Mouse (Mus musculus) heart, embryonic 15.5 days (tissue): Measurements from ENCODE around the gene Lbp. TPM values are rescaled to one million over a fixed set of nuclear protein-coding genes. Genes with fewer than 3 reads are reported as not detected.

Experiments
- ATAC-seq: fragments of 200-750 bp; cut with Nextera tagmentation; replicated peaks from 2 replicates; pipeline ENCODE4 v1.8.0; 2017; ENCODE audit warnings: low read depth, moderate TSS enrichment; ENCODE audit not compliant: insufficient number of reproducible peaks, insufficient read depth, low FRiP score
- H3K27ac ChIP-seq: fragments of 300-500 bp; sonication (generic); 2 replicates; pipeline ENCODE4 v1.5.1; 2015; ENCODE audit warnings: mild to moderate bottlenecking, inconsistent platforms
- H3K27me3 ChIP-seq: fragments of 300-500 bp; sonication (generic); 2 replicates; pipeline ENCODE4 v1.6.1; 2015; ENCODE audit warnings: inconsistent platforms
- H3K36me3 ChIP-seq: fragments of 300-500 bp; sonication (generic); 2 replicates; pipeline ENCODE4 v1.6.1; 2015; ENCODE audit warnings: mild to moderate bottlenecking, inconsistent platforms
- H3K4me1 ChIP-seq: fragments of 300-500 bp; sonication (generic); replicated peaks from 2 replicates; pipeline ENCODE4 v1.6.1; 2015; ENCODE audit warnings: inconsistent platforms
- H3K4me2 ChIP-seq: fragments of 300-500 bp; sonication (generic); 2 replicates; pipeline ENCODE4 v1.6.1; 2015; ENCODE audit warnings: inconsistent platforms, mild to moderate bottlenecking, moderate library complexity
- H3K4me3 ChIP-seq: fragments of 300-500 bp; sonication (generic); 2 replicates; pipeline ENCODE4 v1.5.1; 2015; ENCODE audit warnings: mild to moderate bottlenecking, inconsistent platforms
- H3K9ac ChIP-seq: fragments of 300-500 bp; sonication (generic); 2 replicates; pipeline ENCODE4 v1.6.1; 2015; ENCODE audit warnings: mild to moderate bottlenecking, inconsistent platforms
- H3K9me3 ChIP-seq: fragments of 300-500 bp; sonication (generic); replicated peaks from 2 replicates; pipeline ENCODE4 v1.6.1; 2016; ENCODE audit warnings: inconsistent platforms
- WGBS: fragments of 180-500 bp; shearing (Covaris S2); methylation state at CpG from one replicate; pipeline ENCODE4 v1.1.7; 2015; ENCODE audit warnings: mixed read lengths; 5-methylcytosine and 5-hydroxymethylcytosine counted together
- polyA plus RNA-seq: library from polyadenylated mRNA; unstranded; fragments of >200 nt; fragmentation: Nextera tagmentation; extraction: Ambion mirVana; gene quantifications from 2 replicates; pipeline ENCODE4 v1.2.1, GENCODE M21; 2015

The Lbp gene
- polyA plus RNA-seq, 1 experiment from 2014 or later = 11.4 TPM

GRCm38 (mm10) chr2:158377811-158378210, 71.5 kb downstream of the Lbp start:
- Histone ChIP-seq H3K36me3 (no peaks in the 10 kb centered on the region), H3K27ac (no peak overlapping the region), H3K4me1 (peaks cover 5% of the 10 kb centered on the region; the same call in 1 of the 2 replicates), H3K27me3 (peaks cover 48% of the 10 kb centered on the region), H3K4me2 (no peak overlapping the region), H3K4me3 (no peak overlapping the region), H3K9me3 (no peaks in the 10 kb centered on the region), H3K9ac (no peak overlapping the region)
- 82% methylated on average over 1 of the region's 1 CpGs for WGBS
- no peak for ATAC-seq

DNA sequence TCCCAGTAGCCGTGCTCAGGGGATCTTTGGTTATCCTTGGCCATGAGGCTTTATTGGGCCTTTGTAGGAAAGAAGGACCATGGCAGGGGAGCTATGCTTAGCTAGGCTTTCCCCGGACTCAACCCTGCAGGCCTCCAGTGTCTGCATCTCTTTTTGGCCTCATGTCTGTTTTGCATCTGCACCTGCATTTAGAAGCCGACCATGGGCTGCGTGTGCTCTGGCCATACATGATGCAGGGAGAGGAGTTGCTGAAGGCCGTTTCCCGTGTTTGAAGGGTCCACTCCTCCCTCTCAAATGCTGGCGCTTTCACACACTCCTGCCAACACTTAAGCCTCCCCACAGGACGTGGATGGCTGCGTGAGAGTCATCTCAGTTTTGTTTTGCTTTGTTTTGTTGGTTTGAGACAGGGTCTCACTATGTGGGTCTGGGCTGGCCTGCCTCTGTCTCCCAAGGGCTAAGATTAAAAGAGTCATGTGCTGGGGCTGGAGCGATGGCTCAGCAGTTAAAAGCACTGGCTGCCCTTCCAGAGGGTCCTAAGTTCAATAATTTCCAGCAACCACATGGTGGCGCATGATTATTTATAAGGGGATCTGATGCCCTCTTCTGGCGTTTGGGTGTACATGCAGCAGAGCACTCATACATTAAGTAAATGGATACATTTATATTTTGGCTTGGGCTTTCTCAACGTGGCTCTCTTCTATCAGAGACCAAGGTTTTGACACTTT, 73.2 kb downstream of the Lbp start:
- 43% methylated on average over 13 of the region's 13 CpGs for WGBS
- no peak for ATAC-seq
- no peak overlapping the region for H3K4me2 ChIP-seq

More for the DNA sequence above, 73.2 kb downstream of the Lbp start:
- no peak overlapping the region for H3K27ac ChIP-seq
- no peak overlapping the region for H3K4me3 ChIP-seq
- no peaks in the 10 kb centered on the region for H3K36me3 ChIP-seq
- no peaks in the 10 kb centered on the region for H3K9me3 ChIP-seq
- H3K27me3 ChIP-seq = peaks cover 33% of the 10 kb centered on the region
- H3K9ac ChIP-seq = no peak overlapping the region
- peaks cover 5% of the 10 kb centered on the region; the same call in 1 of the 2 replicates for H3K4me1 ChIP-seq

Other genes with a start within 250 kb of the Lbp start
- gene Tgm2, start 160.1 kb upstream of the Lbp start, polyA plus RNA-seq = 208 and 228 TPM in 2 replicates
- gene D630003M21Rik, start 77.3 kb upstream of the Lbp start, polyA plus RNA-seq = 2.1 and 2.4 TPM in 2 replicates
- not detected in 2 replicates for gene Bpi, start 48.4 kb upstream of the Lbp start, polyA plus RNA-seq
- gene Snhg11, start 69.1 kb downstream of the Lbp start, polyA plus RNA-seq = 0.64 and 3.9 TPM in 2 replicates
- gene Ralgapb, start 103.4 kb downstream of the Lbp start, polyA plus RNA-seq = 11.0 and 12.7 TPM in 2 replicates
- not detected in 2 replicates for gene Adig, start 196.1 kb downstream of the Lbp start, polyA plus RNA-seq
- gene Arhgap40, start 206.3 kb downstream of the Lbp start, polyA plus RNA-seq = not detected in 2 replicates